Mouse (Mus musculus): ENCODE measurements around the gene Rnf216. TPM values are rescaled to one million over a fixed set of nuclear protein-coding genes. Genes with fewer than 3 reads are reported as not detected.

Gene Rnf216
- 10 to 100 TPM; 50.3 to 54.8 TPM for total RNA-seq (2023)

GRCm38 (mm10) chr5:143112281-143113246 is at the start of gene Rnf216:
TSS of gene Rnf216 (minus strand) at chr5:143112994.

DNA sequence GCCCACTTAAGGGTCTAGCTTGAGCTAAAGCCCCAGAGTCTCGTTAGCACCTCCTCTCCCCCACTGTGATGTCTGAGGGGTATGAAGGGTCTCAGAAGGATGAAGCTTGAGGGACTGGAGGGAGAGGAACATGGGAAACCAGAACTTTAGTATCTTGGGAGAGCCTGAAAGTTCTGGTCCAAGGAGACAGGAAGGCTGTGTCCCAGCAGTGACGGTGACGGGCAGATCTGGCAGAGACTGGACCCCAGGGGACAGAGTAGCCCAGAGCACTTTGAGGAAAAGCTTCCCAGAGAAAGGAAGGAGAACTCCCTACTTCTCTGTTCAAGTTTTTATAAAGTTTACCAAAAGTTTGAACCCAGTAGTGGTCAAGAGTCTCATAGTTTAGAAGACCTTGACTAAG is 34.7 kb upstream of the Rnf216 start, which contains the start of gene Olfr718-ps1:
Gene Olfr718-ps1 (minus strand): TSS at position 101 of the 400 bp plus-strand sequence.

DNA sequence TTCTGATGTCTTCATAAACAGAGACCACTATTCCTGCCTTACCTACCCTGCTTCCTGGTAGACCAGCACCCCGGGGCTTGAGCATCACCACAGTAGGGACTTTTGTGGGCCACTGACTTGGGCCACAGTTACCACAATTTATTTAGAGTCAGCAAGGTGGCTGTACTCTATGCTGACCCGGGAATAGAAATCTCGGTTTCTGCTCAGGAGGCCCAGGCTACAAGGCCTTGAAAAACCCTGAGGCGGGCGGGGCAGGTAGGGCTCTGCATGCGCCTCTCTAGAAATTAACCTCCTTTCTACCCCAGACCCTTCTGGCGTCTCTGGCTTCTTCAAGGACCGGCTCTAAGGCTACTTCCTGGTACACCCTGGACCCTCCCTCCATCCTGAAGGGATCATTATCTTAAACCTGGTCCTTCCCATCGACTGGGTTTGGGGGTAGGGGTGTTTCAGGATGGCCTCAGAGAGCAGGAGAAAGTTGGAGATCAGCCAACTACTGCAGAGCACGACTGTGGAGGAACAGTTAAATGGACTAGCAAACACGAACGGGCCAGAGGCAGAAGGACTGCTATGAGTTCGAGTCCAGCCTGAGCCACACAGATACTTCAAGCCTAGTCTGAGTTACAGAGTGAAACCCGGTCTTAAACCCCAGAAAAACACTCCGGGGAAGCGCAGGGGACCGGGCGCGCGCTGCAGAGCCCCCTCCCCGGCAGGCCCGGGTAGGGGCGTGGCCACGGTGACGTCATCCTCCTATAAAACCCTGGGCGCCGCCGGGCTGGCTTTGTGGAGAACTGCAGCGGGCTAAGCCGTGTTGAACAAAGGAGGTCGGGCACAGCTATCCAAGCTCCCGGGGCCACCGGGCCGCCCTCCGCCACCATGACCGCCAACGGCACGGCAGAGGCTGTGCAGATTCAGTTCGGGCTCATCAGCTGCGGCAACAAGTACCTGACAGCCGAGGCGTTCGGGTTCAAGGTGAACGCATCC is 152.9 kb downstream of the Rnf216 start, which contains the start of gene Fscn1:
Gene Fscn1 (plus strand): TSS at position 768 of the 981 bp plus-strand sequence.

Other genes starting within 250 kb of the Rnf216 start
- gene Fbxl18, start 217.6 kb downstream of the Rnf216 start, total RNA-seq (2023), result 1 to 10 TPM; 8.7 to 9.8 TPM
- gene Actb, start 206.2 kb downstream of the Rnf216 start, total RNA-seq (2023), result over 10,000 TPM; 15,158 to 15,910 TPM
- gene Fscn1, start 152.7 kb downstream of the Rnf216 start, total RNA-seq (2023), result under 1 TPM in 1 of 2 experiments, not detected in 1; 0.81 TPM
- under 1 TPM; 0.35 to 0.44 TPM for gene Olfr718-ps1, start 34.6 kb upstream of the Rnf216 start, total RNA-seq (2023)
- 1 to 10 TPM; 3.8 to 4.0 TPM for gene Rbak, start 67.8 kb upstream of the Rnf216 start, total RNA-seq (2023)
- gene Spdye4b, start 68.0 kb upstream of the Rnf216 start, total RNA-seq (2023), result not detected
- not detected for gene Spdye4a, start 113.9 kb upstream of the Rnf216 start, total RNA-seq (2023)
- gene Zfp12, start 122.2 kb upstream of the Rnf216 start, total RNA-seq (2023), result 1 to 10 TPM; 3.8 to 4.3 TPM
- 1 to 10 TPM; 1.1 to 1.3 TPM for gene Zfp316, start 157.0 kb upstream of the Rnf216 start, total RNA-seq (2023)
- gene Zfp853, start 180.6 kb upstream of the Rnf216 start, total RNA-seq (2023), result under 1 TPM in 1 of 2 experiments, not detected in 1; 0.22 TPM
- 10 to 100 TPM; 16.8 to 21.0 TPM for gene E130309D02Rik, start 202.4 kb upstream of the Rnf216 start, total RNA-seq (2023)
- gene Zdhhc4, start 216.3 kb upstream of the Rnf216 start, total RNA-seq (2023), result 10 to 100 TPM; 37.5 to 39.4 TPM
- gene Grid2ip, start 244.3 kb upstream of the Rnf216 start, total RNA-seq (2023), result not detected

All from neutrophil, adult 83 days (primary cell).